Mouse (Mus musculus) midbrain, embryonic 15.5 days (tissue): ENCODE measurements at regions not wholly inside any gene's neighbourhood (a gene's known extent, or its start where the extent isn't known, plus 50 kb on each side); places are given as distances from the start of the nearest gene placed in this dataset.
"Not testable (repeated sequence)": the region's sequence is repeated elsewhere in the genome, so short reads cannot be mapped to it uniquely, and the experiment has no call there.

Experiments
- ATAC-seq: fragments of 200-750 bp; cut with Nextera tagmentation; replicated peaks from 2 replicates; pipeline ENCODE4 v1.8.0; 2017; ENCODE audit warnings: moderate TSS enrichment
- H3K27ac ChIP-seq: fragments of 300-500 bp; sonication (generic); 2 replicates; pipeline ENCODE4 v1.5.1; 2015; ENCODE audit warnings: mild to moderate bottlenecking, inconsistent platforms
- H3K27me3 ChIP-seq: fragments of 300-500 bp; sonication (generic); replicated peaks from 2 replicates; pipeline ENCODE4 v1.6.1; 2015; ENCODE audit warnings: inconsistent platforms
- H3K36me3 ChIP-seq: fragments of 300-500 bp; sonication (generic); replicated peaks from 2 replicates; pipeline ENCODE4 v1.6.1; 2015; ENCODE audit warnings: inconsistent platforms
- H3K4me1 ChIP-seq: fragments of 300-500 bp; sonication (generic); 2 replicates; pipeline ENCODE4 v1.6.1; 2015; ENCODE audit warnings: inconsistent platforms
- H3K4me2 ChIP-seq: fragments of 300-500 bp; sonication (generic); 2 replicates; pipeline ENCODE4 v1.6.1; 2015; ENCODE audit warnings: inconsistent platforms, mild to moderate bottlenecking, moderate library complexity
- H3K4me3 ChIP-seq: fragments of 300-500 bp; sonication (generic); 2 replicates; pipeline ENCODE4 v1.5.1; 2015; ENCODE audit warnings: mild to moderate bottlenecking, inconsistent platforms
- H3K9ac ChIP-seq: fragments of 300-500 bp; sonication (generic); 2 replicates; pipeline ENCODE4 v1.6.1; 2015; ENCODE audit warnings: mild to moderate bottlenecking, inconsistent platforms
- H3K9me3 ChIP-seq: fragments of 300-500 bp; sonication (generic); 2 replicates; pipeline ENCODE4 v1.6.1; 2016; ENCODE audit warnings: inconsistent platforms
- WGBS: fragments of 180-500 bp; shearing (Covaris S2); methylation state at CpG from one replicate; pipeline ENCODE4 v1.1.7; 2015; ENCODE audit warnings: mixed read lengths; 5-methylcytosine and 5-hydroxymethylcytosine counted together

GRCm38 (mm10) chr9:27511161-27511560 lies 114.6 kb downstream of the Spata19 start:
- Histone ChIP-seq H3K36me3 (no peaks in the 10 kb centered on the region), H3K27ac (no peak overlapping the region), H3K4me1 (no peaks in the 10 kb centered on the region), H3K9ac (no peak overlapping the region), H3K27me3 (no peaks in the 10 kb centered on the region), H3K4me2 (no peak overlapping the region), H3K4me3 (no peak overlapping the region), H3K9me3 (no peaks in the 10 kb centered on the region)
- ATAC-seq, result no peak
- whole genome bisulfite sequencing, result 79% methylated on average over 2 of the region's 2 CpGs

GRCm38 (mm10) chr9:27515427-27516110 lies 119.0 kb downstream of the Spata19 start:
- WGBS, result 94% methylated on average over 4 of the region's 4 CpGs
- Histone ChIP-seq H3K4me3 (no peak overlapping the region), H3K9ac (no peak overlapping the region), H3K4me1 (0 out of 2 replicates have a peak, but pooled peaks cover 2% of the 10 kb centered on the region), H3K36me3 (no peaks in the 10 kb centered on the region), H3K27ac (no peak overlapping the region), H3K27me3 (no peaks in the 10 kb centered on the region), H3K9me3 (no peaks in the 10 kb centered on the region), H3K4me2 (no peak overlapping the region)
- ATAC-seq, result no peak

GRCm38 (mm10) chr9:27518031-27518430 lies 121.4 kb downstream of the Spata19 start:
- Histone ChIP-seq H3K9me3 (no peaks in the 10 kb centered on the region), H3K27ac (no peak overlapping the region), H3K4me3 (no peak overlapping the region), H3K9ac (no peak overlapping the region), H3K4me1 (0 out of 2 replicates have a peak, but pooled peaks cover 2% of the 10 kb centered on the region), H3K36me3 (no peaks in the 10 kb centered on the region), H3K27me3 (no peaks in the 10 kb centered on the region), H3K4me2 (no peak overlapping the region)
- 56% methylated on average over 4 of the region's 4 CpGs for WGBS
- no peak for ATAC-seq

GRCm38 (mm10) chr9:27519711-27520110 lies 123.1 kb downstream of the Spata19 start:
- WGBS, result 31% methylated on average over 5 of the region's 5 CpGs
- ATAC-seq, result no peak
- peaks cover 9% of the 10 kb centered on the region; the same call in 1 of the 2 replicates for H3K4me1 ChIP-seq
- H3K9ac ChIP-seq, result no peak overlapping the region
- H3K27ac ChIP-seq, result no peak overlapping the region
- no peaks in the 10 kb centered on the region for H3K27me3 ChIP-seq
- no peak overlapping the region for H3K4me3 ChIP-seq
- no peaks in the 10 kb centered on the region for H3K36me3 ChIP-seq
- no peaks in the 10 kb centered on the region for H3K9me3 ChIP-seq
- H3K4me2 ChIP-seq, result no peak overlapping the region

GRCm38 (mm10) chr9:27521181-27521580 lies 124.6 kb downstream of the Spata19 start:
- H3K27ac ChIP-seq, result no peak overlapping the region
- WGBS, result 74% methylated on average over 3 of the region's 3 CpGs
- peaks cover 9% of the 10 kb centered on the region; the same call in 1 of the 2 replicates for H3K4me1 ChIP-seq
- no peak overlapping the region for H3K4me3 ChIP-seq
- ATAC-seq, result no peak
- no peaks in the 10 kb centered on the region for H3K9me3 ChIP-seq
- H3K9ac ChIP-seq, result no peak overlapping the region
- H3K36me3 ChIP-seq, result no peaks in the 10 kb centered on the region
- no peaks in the 10 kb centered on the region for H3K27me3 ChIP-seq
- H3K4me2 ChIP-seq, result no peak overlapping the region

- ATAC-seq, result no peak
- Histone ChIP-seq H3K27ac (no peak overlapping the region), H3K9me3 (no peaks in the 10 kb centered on the region), H3K9ac (no peak overlapping the region), H3K4me1 (peaks cover 7% of the 10 kb centered on the region; the same call in 1 of the 2 replicates), H3K27me3 (no peaks in the 10 kb centered on the region), H3K4me2 (no peak overlapping the region), H3K36me3 (no peaks in the 10 kb centered on the region), H3K4me3 (no peak overlapping the region)
- WGBS, result 88% methylated on average over 3 of the region's 3 CpGs
Observed at GRCm38 (mm10) chr9:27526681-27527080, 130.1 kb downstream of the Spata19 start.

- no peaks in the 10 kb centered on the region for H3K27me3 ChIP-seq
- H3K9ac ChIP-seq, result no peak overlapping the region
- H3K4me2 ChIP-seq, result no peak overlapping the region
- no peaks in the 10 kb centered on the region for H3K36me3 ChIP-seq
- H3K4me1 ChIP-seq, result peaks cover 5% of the 10 kb centered on the region; the same call in 1 of the 2 replicates
- no peaks in the 10 kb centered on the region for H3K9me3 ChIP-seq
- ATAC-seq, result peak; percentile 62; the same call in 1 of the 2 replicates
- H3K4me3 ChIP-seq, result no peak overlapping the region
- H3K27ac ChIP-seq, result no peak overlapping the region
- WGBS, result 17% methylated on average over 5 of the region's 5 CpGs
Observed at GRCm38 (mm10) chr9:27538480-27538879, 141.9 kb downstream of the Spata19 start.

- Histone ChIP-seq H3K9ac (no peak overlapping the region), H3K4me2 (no peak overlapping the region), H3K9me3 (no peaks in the 10 kb centered on the region), H3K4me1 (peaks cover 5% of the 10 kb centered on the region; the same call in 1 of the 2 replicates), H3K27me3 (no peaks in the 10 kb centered on the region), H3K4me3 (no peak overlapping the region), H3K27ac (no peak overlapping the region), H3K36me3 (no peaks in the 10 kb centered on the region)
- no peak for ATAC-seq
- WGBS, result 76% methylated on average over 2 of the region's 2 CpGs
Observed at GRCm38 (mm10) chr9:27541585-27542151, 145.1 kb downstream of the Spata19 start.

- H3K4me1 ChIP-seq, result peaks cover 14% of the 10 kb centered on the region
- not testable (repeated sequence) for H3K9ac ChIP-seq, H3K9me3 ChIP-seq, H3K4me2 ChIP-seq, H3K27ac ChIP-seq, H3K4me3 ChIP-seq, H3K27me3 ChIP-seq, ATAC-seq, H3K36me3 ChIP-seq
Observed at GRCm38 (mm10) chr9:27554697-27555096, 158.1 kb downstream of the Spata19 start.

GRCm38 (mm10) chr9:27556315-27557225 lies 160.0 kb downstream of the Spata19 start:
- Histone ChIP-seq H3K9ac (no peak overlapping the region), H3K4me3 (no peak overlapping the region), H3K4me1 (peaks cover 14% of the 10 kb centered on the region), H3K27me3 (no peaks in the 10 kb centered on the region), H3K27ac (peak overlapping the region; percentile 49; the same call in 1 of the 2 replicates), H3K36me3 (no peaks in the 10 kb centered on the region), H3K9me3 (no peaks in the 10 kb centered on the region), H3K4me2 (no peak overlapping the region)
- WGBS, result 4% methylated on average over 6 of the region's 6 CpGs
- ATAC-seq, result 0 out of 2 replicates have a peak, but pooled peaks have one; percentile 24

GRCm38 (mm10) chr9:27557886-27558285 lies 161.3 kb downstream of the Spata19 start:
- no peak for ATAC-seq
- Histone ChIP-seq H3K36me3 (no peaks in the 10 kb centered on the region), H3K9me3 (no peaks in the 10 kb centered on the region), H3K27ac (no peak overlapping the region), H3K4me1 (peaks cover 14% of the 10 kb centered on the region), H3K4me3 (no peak overlapping the region), H3K27me3 (no peaks in the 10 kb centered on the region), H3K9ac (no peak overlapping the region), H3K4me2 (no peak overlapping the region)
- 54% methylated on average over 1 of the region's 1 CpGs for WGBS

- Histone ChIP-seq H3K9ac (no peak overlapping the region), H3K27ac (no peak overlapping the region), H3K27me3 (no peaks in the 10 kb centered on the region), H3K4me3 (no peak overlapping the region), H3K9me3 (no peaks in the 10 kb centered on the region), H3K36me3 (no peaks in the 10 kb centered on the region), H3K4me1 (peaks cover 14% of the 10 kb centered on the region), H3K4me2 (no peak overlapping the region)
- 86% methylated on average over 3 of the region's 3 CpGs for WGBS
- ATAC-seq, result no peak
Observed at GRCm38 (mm10) chr9:27558286-27558685, 161.7 kb downstream of the Spata19 start.
